Mouse (Mus musculus): ENCODE measurements around the gene Ccdc82. TPM values are rescaled to one million over a fixed set of nuclear protein-coding genes. Genes with fewer than 3 reads are reported as not detected.

Gene Ccdc82
- polyA plus RNA-seq, 1 experiment from 2014 or later, result 10.6 TPM

- Histone ChIP-seq H3K27me3 (no peaks in the 10 kb centered on the region), H3K4me2 (no peak overlapping the region), H3K4me1 (peaks cover under 1% of the 10 kb centered on the region; the same call in 1 of the 2 replicates), H3K4me3 (no peak overlapping the region), H3K36me3 (ENCODE audit: poor library complexity, severe bottlenecking) (no peaks in the 10 kb centered on the region), H3K9me3 (replicated peaks) (no peaks in the 10 kb centered on the region), H3K9ac (no peak overlapping the region), H3K27ac (no peak overlapping the region)
- ATAC-seq, result no peak
- 87% methylated on average over 5 of the region's 5 CpGs for WGBS
Observed at GRCm38 (mm10) chr9:13315393-13315792, 68.6 kb downstream of the Ccdc82 start.

- H3K4me2 ChIP-seq, result no peak overlapping the region
- no peaks in the 10 kb centered on the region for H3K27me3 ChIP-seq
- WGBS, result 90% methylated on average over 2 of the region's 2 CpGs
- H3K9me3 ChIP-seq (replicated peaks), result no peaks in the 10 kb centered on the region
- peaks cover 15% of the 10 kb centered on the region; the same call in 1 of the 2 replicates for H3K4me1 ChIP-seq
- H3K4me3 ChIP-seq, result no peak overlapping the region
- H3K36me3 ChIP-seq (ENCODE audit: poor library complexity, severe bottlenecking), result no peaks in the 10 kb centered on the region
- no peak overlapping the region for H3K27ac ChIP-seq
- no peak overlapping the region for H3K9ac ChIP-seq
- no peak for ATAC-seq
Observed at GRCm38 (mm10) chr9:13319566-13319965, 72.8 kb downstream of the Ccdc82 start.

GRCm38 (mm10) chr9:13320800-13321364, 74.1 kb downstream of the Ccdc82 start:
- H3K4me3 ChIP-seq, result no peak overlapping the region
- no peaks in the 10 kb centered on the region for H3K27me3 ChIP-seq
- H3K4me1 ChIP-seq, result peaks cover 15% of the 10 kb centered on the region; the same call in 1 of the 2 replicates
- H3K36me3 ChIP-seq (ENCODE audit: poor library complexity, severe bottlenecking), result no peaks in the 10 kb centered on the region
- H3K27ac ChIP-seq, result no peak overlapping the region
- H3K4me2 ChIP-seq, result no peak overlapping the region
- WGBS, result 84% methylated on average over 5 of the region's 5 CpGs
- H3K9me3 ChIP-seq (replicated peaks), result no peaks in the 10 kb centered on the region
- H3K9ac ChIP-seq, result no peak overlapping the region
- ATAC-seq, result no peak

GRCm38 (mm10) chr9:13323074-13323473, 76.3 kb downstream of the Ccdc82 start:
- Histone ChIP-seq H3K36me3 (ENCODE audit: poor library complexity, severe bottlenecking) (no peaks in the 10 kb centered on the region), H3K4me3 (no peak overlapping the region), H3K27me3 (no peaks in the 10 kb centered on the region), H3K4me2 (no peak overlapping the region), H3K9me3 (replicated peaks) (no peaks in the 10 kb centered on the region), H3K4me1 (peaks cover 15% of the 10 kb centered on the region; the same call in 1 of the 2 replicates), H3K9ac (no peak overlapping the region), H3K27ac (no peak overlapping the region)
- ATAC-seq, result no peak
- WGBS, result 88% methylated on average over 2 of the region's 2 CpGs

DNA sequence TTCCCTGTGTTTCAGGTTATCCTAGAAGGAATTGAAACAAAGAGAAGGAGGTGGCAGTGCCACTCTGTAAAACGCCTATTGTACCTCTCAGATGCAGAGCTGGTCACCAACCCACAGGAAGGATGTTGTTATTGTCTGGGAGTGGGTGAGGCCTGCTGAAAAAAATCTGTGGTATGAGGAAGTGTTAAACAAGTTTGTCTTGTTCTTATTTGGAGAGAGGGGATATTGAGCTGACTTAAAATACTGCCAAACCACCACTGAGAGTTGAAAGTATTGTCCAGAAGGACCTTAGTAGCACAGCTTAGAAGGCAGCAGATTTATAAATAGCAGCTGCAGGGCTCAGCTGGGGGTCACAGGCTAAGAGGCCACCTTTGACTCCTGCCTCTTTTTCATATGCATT, 76.9 kb downstream of the Ccdc82 start:
- H3K9me3 ChIP-seq (replicated peaks), result no peaks in the 10 kb centered on the region
- H3K4me1 ChIP-seq, result peaks cover 15% of the 10 kb centered on the region; the same call in 1 of the 2 replicates
- no peaks in the 10 kb centered on the region for H3K36me3 ChIP-seq (ENCODE audit: poor library complexity, severe bottlenecking)
- no peaks in the 10 kb centered on the region for H3K27me3 ChIP-seq
- H3K4me2 ChIP-seq, result no peak overlapping the region
- H3K9ac ChIP-seq, result no peak overlapping the region
- no peak for ATAC-seq
- WGBS, result 35% methylated on average over 1 of the region's 1 CpGs
- H3K4me3 ChIP-seq, result no peak overlapping the region
- no peak overlapping the region for H3K27ac ChIP-seq

Other genes with a start within 250 kb of the Ccdc82 start
- 11.7 and 11.8 TPM in 2 replicates for gene Jrkl, start 1.1 kb upstream of the Ccdc82 start, polyA plus RNA-seq (2015; fragmentation: Nextera tagmentation; extraction: Ambion mirVana)
- 8.8 and 10.2 TPM in 2 replicates for gene Maml2, start 51.0 kb downstream of the Ccdc82 start, polyA plus RNA-seq (2015; fragmentation: Nextera tagmentation; extraction: Ambion mirVana)
- gene Gm17571, start 199.8 kb downstream of the Ccdc82 start, polyA plus RNA-seq (2015; fragmentation: Nextera tagmentation; extraction: Ambion mirVana), result not detected in 2 replicates